Mouse (Mus musculus): ENCODE data around the gene Gm3854. TPM values are rescaled to one million over a fixed set of nuclear protein-coding genes. Genes with fewer than 3 reads are reported as not detected.
"Not testable (repeated sequence)": the region's sequence is repeated elsewhere in the genome, so short reads cannot be mapped to it uniquely, and the experiment has no call there.

Gm3854 gene
- 2.2 and 2.3 TPM in 2 replicates for polyA plus RNA-seq (2014; fragmentation: Nextera tagmentation; extraction: Ambion mirVana)

- peak; percentile 82 for DNase-seq (ENCODE audit: low spot score)
- H3K4me2 ChIP-seq (ENCODE audit: low read depth, severe bottlenecking) = peak within 1 kb of the TSS; percentile 46
- H3K9me3 ChIP-seq (ENCODE audit: control insufficient read depth, low read length) = no peaks in the 10 kb centered on the region
- H3K36me3 ChIP-seq (ENCODE audit: control insufficient read depth, insufficient read depth, low read length) = no peaks in the 10 kb centered on the region
- H3K4me1 ChIP-seq (ENCODE audit: control insufficient read depth, insufficient read depth, low read length) = no peaks in the 10 kb centered on the region
- peak within 1 kb of the TSS; percentile 64 for H3K9ac ChIP-seq (ENCODE audit: low read length)
- H3K4me3 ChIP-seq (ENCODE audit: low read depth, low read length) = peak within 1 kb of the TSS; percentile 49
- peak; percentile 88 for ATAC-seq (ENCODE audit: insufficient number of reproducible peaks, low FRiP score, low TSS enrichment, low read depth)
- no peak within 1 kb of the TSS for H3K27ac ChIP-seq (replicated peaks; ENCODE audit: low read depth, low read length)
- WGBS = under 1% methylated on average over 26 of the region's 26 CpGs
- no peaks in the 10 kb centered on the region for H3K27me3 ChIP-seq (ENCODE audit: control insufficient read depth, insufficient read depth, low read length)
Observed at GRCm38 (mm10) chr7:6343501-6344071, at the start of gene Gm3854. Gene Gm3854 (plus strand): TSS chr7:6343759.

- H3K27me3 ChIP-seq (ENCODE audit: control insufficient read depth, insufficient read depth, low read length); H3K36me3 ChIP-seq (ENCODE audit: control insufficient read depth, insufficient read depth, low read length); ATAC-seq (ENCODE audit: insufficient number of reproducible peaks, low FRiP score, low TSS enrichment, low read depth); H3K4me1 ChIP-seq (ENCODE audit: control insufficient read depth, insufficient read depth, low read length); H3K4me2 ChIP-seq (ENCODE audit: low read depth, severe bottlenecking); H3K9me3 ChIP-seq (ENCODE audit: control insufficient read depth, low read length); DNase-seq (ENCODE audit: low spot score); H3K9ac ChIP-seq (ENCODE audit: low read length); H3K27ac ChIP-seq (replicated peaks; ENCODE audit: low read depth, low read length); H3K4me3 ChIP-seq (ENCODE audit: low read depth, low read length): not testable (repeated sequence)
- WGBS = 63% methylated on average over 11 of the region's 11 CpGs
Observed at GRCm38 (mm10) chr7:6300796-6301195, 42.8 kb upstream of the Gm3854 start.

- Histone ChIP-seq H3K9ac (ENCODE audit: low read length) (peak overlapping the region; percentile 77), H3K4me1 (ENCODE audit: control insufficient read depth, insufficient read depth, low read length) (no peaks in the 10 kb centered on the region), H3K4me3 (ENCODE audit: low read depth, low read length) (peak overlapping the region; percentile 43), H3K27ac (replicated peaks; ENCODE audit: low read depth, low read length) (peak overlapping the region; percentile 53; the same call in 1 of the 2 replicates), H3K9me3 (ENCODE audit: control insufficient read depth, low read length) (no peaks in the 10 kb centered on the region), H3K36me3 (ENCODE audit: control insufficient read depth, insufficient read depth, low read length) (no peaks in the 10 kb centered on the region), H3K27me3 (ENCODE audit: control insufficient read depth, insufficient read depth, low read length) (no peaks in the 10 kb centered on the region), H3K4me2 (ENCODE audit: low read depth, severe bottlenecking) (peak overlapping the region; percentile 45)
- no peak for DNase-seq (ENCODE audit: low spot score)
- peak; percentile 74 for ATAC-seq (ENCODE audit: insufficient number of reproducible peaks, low FRiP score, low TSS enrichment, low read depth)
- WGBS = 19% methylated on average over 23 of the region's 23 CpGs
Observed at GRCm38 (mm10) chr7:6330458-6331232, 12.9 kb upstream of the Gm3854 start.

GRCm38 (mm10) chr7:6331233-6331956, 12.2 kb upstream of the Gm3854 start, which contains the start of gene Zfp583:
Gene Zfp583 (minus strand): TSS chr7:6331285.
- no peaks in the 10 kb centered on the region for H3K4me1 ChIP-seq (ENCODE audit: control insufficient read depth, insufficient read depth, low read length)
- peak within 1 kb of the TSS; percentile 77 for H3K9ac ChIP-seq (ENCODE audit: low read length)
- 5% methylated on average over 31 of the region's 31 CpGs for WGBS
- H3K27ac ChIP-seq (replicated peaks; ENCODE audit: low read depth, low read length) = peak within 1 kb of the TSS; percentile 53; the same call in 1 of the 2 replicates
- DNase-seq (ENCODE audit: low spot score) (peak; percentile 86), ATAC-seq (ENCODE audit: insufficient number of reproducible peaks, low FRiP score, low TSS enrichment, low read depth) (peak; percentile 92)
- peak within 1 kb of the TSS; percentile 43 for H3K4me3 ChIP-seq (ENCODE audit: low read depth, low read length)
- no peaks in the 10 kb centered on the region for H3K9me3 ChIP-seq (ENCODE audit: control insufficient read depth, low read length)
- no peaks in the 10 kb centered on the region for H3K36me3 ChIP-seq (ENCODE audit: control insufficient read depth, insufficient read depth, low read length)
- peak within 1 kb of the TSS; percentile 45 for H3K4me2 ChIP-seq (ENCODE audit: low read depth, severe bottlenecking)
- no peaks in the 10 kb centered on the region for H3K27me3 ChIP-seq (ENCODE audit: control insufficient read depth, insufficient read depth, low read length)

DNA sequence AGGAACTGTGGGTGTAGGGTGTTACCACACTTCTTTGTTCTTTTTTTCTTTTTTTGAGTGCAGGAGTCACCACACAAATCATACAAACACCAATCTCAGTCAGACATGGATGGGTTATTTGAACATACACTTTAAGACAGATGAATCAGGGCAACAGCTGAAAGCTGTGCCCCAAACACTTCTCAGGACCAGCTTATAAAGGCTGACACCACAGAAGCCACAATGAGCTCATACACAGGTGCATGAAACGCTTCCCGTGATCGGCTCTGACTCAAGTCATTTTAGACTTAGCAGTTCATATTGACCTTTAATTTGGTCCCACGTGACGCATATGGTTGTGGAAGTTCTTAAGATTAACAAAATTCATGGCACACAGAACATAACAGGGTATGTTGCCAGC, 3.7 kb upstream of the Gm3854 start:
- no peak overlapping the region for H3K4me2 ChIP-seq (ENCODE audit: low read depth, severe bottlenecking)
- ATAC-seq (ENCODE audit: insufficient number of reproducible peaks, low FRiP score, low TSS enrichment, low read depth) (no peak), DNase-seq (ENCODE audit: low spot score) (no peak)
- H3K4me1 ChIP-seq (ENCODE audit: control insufficient read depth, insufficient read depth, low read length) = no peaks in the 10 kb centered on the region
- no peak overlapping the region for H3K4me3 ChIP-seq (ENCODE audit: low read depth, low read length)
- H3K9ac ChIP-seq (ENCODE audit: low read length) = no peak overlapping the region
- 79% methylated on average over 5 of the region's 5 CpGs for WGBS
- no peak overlapping the region for H3K27ac ChIP-seq (replicated peaks; ENCODE audit: low read depth, low read length)
- H3K36me3 ChIP-seq (ENCODE audit: control insufficient read depth, insufficient read depth, low read length) = no peaks in the 10 kb centered on the region
- H3K9me3 ChIP-seq (ENCODE audit: control insufficient read depth, low read length) = no peaks in the 10 kb centered on the region
- H3K27me3 ChIP-seq (ENCODE audit: control insufficient read depth, insufficient read depth, low read length) = no peaks in the 10 kb centered on the region

DNA sequence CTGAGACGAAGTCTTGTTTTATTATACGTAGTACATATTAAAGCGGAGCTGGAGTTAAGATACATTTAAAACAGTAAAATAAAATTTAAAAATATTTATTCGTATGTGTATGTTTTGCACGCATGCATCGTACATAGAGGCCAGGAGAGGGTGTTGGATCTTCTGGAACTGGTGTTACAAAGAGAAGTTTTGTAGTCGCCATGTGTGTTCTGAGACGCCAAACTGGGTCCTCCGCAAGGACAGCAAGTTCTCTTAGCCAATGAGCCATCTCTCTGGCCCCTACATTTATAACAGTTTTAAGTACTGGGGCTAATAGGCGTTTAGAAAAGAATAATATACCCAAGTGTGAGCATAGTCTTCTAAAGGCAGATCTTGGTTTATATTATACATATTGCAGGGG, 565 bp downstream of the Gm3854 start:
- H3K4me2 ChIP-seq (ENCODE audit: low read depth, severe bottlenecking) = peak overlapping the region; percentile 46
- H3K4me3 ChIP-seq (ENCODE audit: low read depth, low read length) = peak overlapping the region; percentile 49
- 37% methylated on average over 10 of the region's 10 CpGs for WGBS
- no peak overlapping the region for H3K27ac ChIP-seq (replicated peaks; ENCODE audit: low read depth, low read length)
- H3K9ac ChIP-seq (ENCODE audit: low read length) = no peak overlapping the region
- H3K4me1 ChIP-seq (ENCODE audit: control insufficient read depth, insufficient read depth, low read length) = no peaks in the 10 kb centered on the region
- H3K36me3 ChIP-seq (ENCODE audit: control insufficient read depth, insufficient read depth, low read length) = no peaks in the 10 kb centered on the region
- ATAC-seq (ENCODE audit: insufficient number of reproducible peaks, low FRiP score, low TSS enrichment, low read depth) (no peak; the same call in 1 of the 2 replicates), DNase-seq (ENCODE audit: low spot score) (no peak)
- no peaks in the 10 kb centered on the region for H3K9me3 ChIP-seq (ENCODE audit: control insufficient read depth, low read length)
- no peaks in the 10 kb centered on the region for H3K27me3 ChIP-seq (ENCODE audit: control insufficient read depth, insufficient read depth, low read length)

DNA sequence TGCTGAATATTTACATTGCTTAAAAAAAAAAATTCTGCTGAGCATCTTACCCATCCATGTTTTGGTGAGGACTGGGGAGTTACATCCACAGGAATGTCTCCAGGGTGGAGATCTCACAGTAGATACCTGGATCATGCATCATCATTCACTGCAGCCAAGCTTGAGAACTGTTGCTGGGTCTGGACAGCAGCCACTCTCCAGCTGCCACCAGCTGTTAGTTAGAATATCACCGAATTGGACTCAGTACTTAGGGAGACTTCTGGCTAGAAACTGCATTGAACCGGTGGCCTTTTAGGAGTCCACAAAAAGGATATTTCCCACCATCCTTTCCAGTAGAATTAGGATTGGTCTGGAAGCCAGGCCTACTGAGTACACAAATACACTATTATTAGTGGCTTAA, 14.6 kb downstream of the Gm3854 start:
- H3K9me3 ChIP-seq (ENCODE audit: control insufficient read depth, low read length) = no peaks in the 10 kb centered on the region
- no peaks in the 10 kb centered on the region for H3K27me3 ChIP-seq (ENCODE audit: control insufficient read depth, insufficient read depth, low read length)
- H3K4me3 ChIP-seq (ENCODE audit: low read depth, low read length) = no peak overlapping the region
- no peak overlapping the region for H3K9ac ChIP-seq (ENCODE audit: low read length)
- H3K4me2 ChIP-seq (ENCODE audit: low read depth, severe bottlenecking) = no peak overlapping the region
- DNase-seq (ENCODE audit: low spot score) (no peak), ATAC-seq (ENCODE audit: insufficient number of reproducible peaks, low FRiP score, low TSS enrichment, low read depth) (no peak)
- H3K36me3 ChIP-seq (ENCODE audit: control insufficient read depth, insufficient read depth, low read length) = no peaks in the 10 kb centered on the region
- no peak overlapping the region for H3K27ac ChIP-seq (replicated peaks; ENCODE audit: low read depth, low read length)
- WGBS = 65% methylated on average over 2 of the region's 2 CpGs
- H3K4me1 ChIP-seq (ENCODE audit: control insufficient read depth, insufficient read depth, low read length) = no peaks in the 10 kb centered on the region

- H3K4me3 ChIP-seq (ENCODE audit: low read depth, low read length) = no peak overlapping the region
- no peaks in the 10 kb centered on the region for H3K27me3 ChIP-seq (ENCODE audit: control insufficient read depth, insufficient read depth, low read length)
- H3K4me2 ChIP-seq (ENCODE audit: low read depth, severe bottlenecking) = no peak overlapping the region
- no peaks in the 10 kb centered on the region for H3K4me1 ChIP-seq (ENCODE audit: control insufficient read depth, insufficient read depth, low read length)
- 53% methylated on average over 10 of the region's 10 CpGs for WGBS
- H3K36me3 ChIP-seq (ENCODE audit: control insufficient read depth, insufficient read depth, low read length) = no peaks in the 10 kb centered on the region
- no peaks in the 10 kb centered on the region for H3K9me3 ChIP-seq (ENCODE audit: control insufficient read depth, low read length)
- ATAC-seq (ENCODE audit: insufficient number of reproducible peaks, low FRiP score, low TSS enrichment, low read depth) = no peak
- DNase-seq (ENCODE audit: low spot score) = peak; percentile 58
- no peak overlapping the region for H3K27ac ChIP-seq (replicated peaks; ENCODE audit: low read depth, low read length)
- H3K9ac ChIP-seq (ENCODE audit: low read length) = no peak overlapping the region
Observed at GRCm38 (mm10) chr7:6358937-6359590, 15.5 kb downstream of the Gm3854 start.

Measured in limb, embryonic 11.5 days (tissue).